Mouse (Mus musculus) layer of hippocampus, adult 11-12 months (tissue): ENCODE measurements around the gene Slc9a1.
A peak's percentile ranks its signal among the peaks of the same experiment; 100 is the strongest.

Experiments used
- DNase-seq: peaks from one replicate; pipeline ENCODE4 v3.0.0; 2022; ENCODE audit warnings: low spot score

Slc9a1 gene

GRCm38 (mm10) chr4:133439460-133440376, 70.2 kb downstream of the Slc9a1 start:
- no peak for DNase-seq

GRCm38 (mm10) chr4:133440377-133440795, 70.9 kb downstream of the Slc9a1 start:
- DNase-seq: no peak

GRCm38 (mm10) chr4:133442194-133442593, 72.7 kb downstream of the Slc9a1 start:
- DNase-seq: no peak

- no peak for DNase-seq
Measured at GRCm38 (mm10) chr4:133443085-133443484, 73.6 kb downstream of the Slc9a1 start.

- DNase-seq: no peak
Measured at GRCm38 (mm10) chr4:133445727-133446126, 76.2 kb downstream of the Slc9a1 start.

- DNase-seq: no peak
Measured at GRCm38 (mm10) chr4:133447366-133447765, 77.9 kb downstream of the Slc9a1 start.

GRCm38 (mm10) chr4:133447967-133448366, 78.5 kb downstream of the Slc9a1 start:
- DNase-seq: no peak

GRCm38 (mm10) chr4:133448708-133449388, 79.3 kb downstream of the Slc9a1 start:
- no peak for DNase-seq

GRCm38 (mm10) chr4:133449726-133450125, 80.2 kb downstream of the Slc9a1 start:
- DNase-seq: peak; percentile 52

- DNase-seq: peak; percentile 89
Measured at GRCm38 (mm10) chr4:133451536-133451935, 82.0 kb downstream of the Slc9a1 start.

GRCm38 (mm10) chr4:133452433-133452832, 82.9 kb downstream of the Slc9a1 start:
- no peak for DNase-seq

- DNase-seq: no peak
Measured at GRCm38 (mm10) chr4:133458044-133458443, 88.5 kb downstream of the Slc9a1 start.

GRCm38 (mm10) chr4:133460006-133460405, 90.5 kb downstream of the Slc9a1 start:
- no peak for DNase-seq

- DNase-seq: no peak
Measured at GRCm38 (mm10) chr4:133460796-133461325, 91.4 kb downstream of the Slc9a1 start.

- no peak for DNase-seq
Measured at GRCm38 (mm10) chr4:133461362-133461761, 91.9 kb downstream of the Slc9a1 start.

GRCm38 (mm10) chr4:133463184-133463583, 93.7 kb downstream of the Slc9a1 start:
- no peak for DNase-seq

GRCm38 (mm10) chr4:133468080-133468479, 98.6 kb downstream of the Slc9a1 start:
- DNase-seq: peak; percentile 77

GRCm38 (mm10) chr4:133469122-133469521, 99.6 kb downstream of the Slc9a1 start:
- DNase-seq: no peak

GRCm38 (mm10) chr4:133471135-133471821, 101.8 kb downstream of the Slc9a1 start:
- DNase-seq: no peak
